Mouse (Mus musculus): Measurements from ENCODE around the gene Arl8a. TPM values are rescaled to one million over a fixed set of nuclear protein-coding genes. Genes with fewer than 3 reads are reported as not detected.
"Not testable (repeated sequence)": the region's sequence is repeated elsewhere in the genome, so short reads cannot be mapped to it uniquely, and the experiment has no call there.

Arl8a gene
- polyA plus RNA-seq (2014; fragmentation: Nextera tagmentation; extraction: Ambion mirVana), result 104 and 111 TPM in 2 replicates

DNA sequence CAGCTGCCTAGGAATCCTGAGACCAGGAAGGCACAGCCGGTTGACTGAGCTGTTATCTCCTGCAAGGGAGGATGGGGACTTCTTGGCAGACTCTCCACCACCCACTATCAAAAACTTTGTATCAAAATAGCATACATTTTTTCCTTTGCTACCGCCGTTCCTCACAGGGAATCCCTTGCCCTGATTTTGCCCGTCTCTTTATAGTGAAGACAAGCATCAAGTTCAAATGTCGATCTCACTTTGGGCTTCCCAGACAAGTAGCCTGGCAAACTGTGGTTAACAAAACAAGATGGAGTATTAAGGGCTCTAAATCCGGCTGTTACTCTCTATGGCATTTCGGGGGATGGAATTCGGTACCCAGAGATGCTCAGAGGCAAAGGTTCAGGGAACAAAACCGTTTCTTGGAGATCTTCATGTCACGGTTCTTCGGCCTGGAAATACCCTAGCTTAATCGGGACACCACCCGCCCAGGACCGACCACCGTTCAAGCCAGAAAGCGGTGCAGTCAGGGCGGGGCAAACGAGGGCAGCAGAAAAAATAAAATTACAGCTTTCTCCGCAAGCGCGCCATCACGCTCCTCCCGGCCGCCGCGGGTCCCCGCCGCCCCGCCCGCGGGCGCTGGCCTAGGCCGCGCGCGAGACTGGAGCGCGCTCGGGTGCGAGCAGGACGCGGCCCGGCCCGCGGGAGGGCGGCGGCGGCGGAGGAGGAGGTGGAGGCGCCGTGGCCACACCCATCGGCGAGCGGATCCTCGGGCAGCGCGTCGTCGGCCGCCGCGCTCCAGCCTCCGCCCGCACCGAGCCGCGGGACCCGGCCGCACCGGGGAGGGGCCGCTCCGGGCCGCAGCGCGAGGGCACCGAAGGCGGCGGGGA is at the start of gene Arl8a:
Gene Arl8a (plus strand): TSS at position 748 of the 869 bp plus-strand sequence.
- WGBS, result under 1% methylated on average over 58 of the region's 78 CpGs
- no peaks in the 10 kb centered on the region for H3K36me3 ChIP-seq (ENCODE audit: control insufficient read depth, insufficient read depth, low read length)
- DNase-seq (ENCODE audit: low spot score), result peak; percentile 90
- peak; percentile 71 for ATAC-seq (ENCODE audit: insufficient read depth, low FRiP score, low TSS enrichment)
- peak within 1 kb of the TSS; percentile 90 for H3K4me3 ChIP-seq (ENCODE audit: low read depth, low read length)
- peak within 1 kb of the TSS; percentile 92 for H3K9ac ChIP-seq (ENCODE audit: low read length)
- H3K27ac ChIP-seq (ENCODE audit: low read depth, low read length), result peak within 1 kb of the TSS; percentile 75
- peak within 1 kb of the TSS; percentile 92 for H3K4me2 ChIP-seq (ENCODE audit: low read depth)
- H3K9me3 ChIP-seq (ENCODE audit: control insufficient read depth, low read length), result no peaks in the 10 kb centered on the region
- H3K4me1 ChIP-seq (ENCODE audit: control insufficient read depth, insufficient read depth, low read length), result peaks cover 8% of the 10 kb centered on the region
- H3K27me3 ChIP-seq (ENCODE audit: control insufficient read depth, insufficient read depth, low read length), result peaks cover 5% of the 10 kb centered on the region; the same call in 1 of the 2 replicates

DNA sequence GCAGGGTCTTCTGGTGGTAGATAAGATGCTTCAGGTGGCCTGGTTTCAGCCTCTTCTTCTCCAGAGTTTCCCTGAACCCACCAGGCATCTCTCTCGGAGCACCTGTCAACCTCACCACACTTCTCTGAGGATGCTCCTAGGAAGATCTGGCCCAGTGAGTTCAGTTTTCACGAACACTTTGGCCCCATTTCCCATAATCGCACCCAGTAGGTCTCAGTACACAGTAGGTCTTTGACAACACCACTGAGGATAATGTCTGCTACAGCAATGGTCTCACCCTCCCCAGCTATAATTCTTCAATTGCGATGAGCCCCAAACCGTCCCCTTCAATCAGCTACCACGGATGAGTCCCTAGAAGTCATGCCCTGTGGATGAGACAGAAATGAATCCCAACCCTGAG is 49.2 kb upstream of the Arl8a start:
- 91% methylated on average over 6 of the region's 6 CpGs for WGBS
- Histone ChIP-seq H3K9ac (ENCODE audit: low read length) (no peak overlapping the region), H3K4me3 (ENCODE audit: low read depth, low read length) (no peak overlapping the region), H3K27me3 (ENCODE audit: control insufficient read depth, insufficient read depth, low read length) (0 out of 2 replicates have a peak, but pooled peaks cover 4% of the 10 kb centered on the region), H3K36me3 (ENCODE audit: control insufficient read depth, insufficient read depth, low read length) (no peaks in the 10 kb centered on the region), H3K4me1 (ENCODE audit: control insufficient read depth, insufficient read depth, low read length) (no peaks in the 10 kb centered on the region), H3K27ac (ENCODE audit: low read depth, low read length) (no peak overlapping the region), H3K4me2 (ENCODE audit: low read depth) (no peak overlapping the region), H3K9me3 (ENCODE audit: control insufficient read depth, low read length) (no peaks in the 10 kb centered on the region)
- DNase-seq (ENCODE audit: low spot score), result no peak
- no peak for ATAC-seq (ENCODE audit: insufficient read depth, low FRiP score, low TSS enrichment)

DNA sequence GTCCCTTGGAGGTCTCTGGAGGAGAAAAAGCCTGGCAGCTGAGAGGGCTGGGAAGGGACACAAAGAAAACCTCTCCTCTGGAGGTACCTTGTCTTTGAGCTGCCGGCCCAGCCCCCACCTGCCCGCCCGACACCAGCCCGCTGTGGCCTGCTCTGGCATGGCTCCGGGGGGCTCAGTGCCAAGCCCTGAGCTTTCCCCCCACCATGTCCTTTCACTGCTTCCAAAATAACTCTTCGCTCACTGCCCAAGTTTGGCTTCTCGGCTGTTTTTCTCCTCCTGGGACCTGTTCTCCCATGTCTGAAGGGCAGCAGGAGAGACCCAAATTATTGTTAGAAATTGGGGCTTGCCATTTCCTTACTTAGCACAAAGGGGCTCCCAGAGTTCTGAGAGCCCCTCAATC is 48.2 kb upstream of the Arl8a start:
- no peak overlapping the region for H3K4me2 ChIP-seq (ENCODE audit: low read depth)
- no peak overlapping the region for H3K27ac ChIP-seq (ENCODE audit: low read depth, low read length)
- peaks cover 8% of the 10 kb centered on the region for H3K27me3 ChIP-seq (ENCODE audit: control insufficient read depth, insufficient read depth, low read length)
- DNase-seq (ENCODE audit: low spot score) (no peak), ATAC-seq (ENCODE audit: insufficient read depth, low FRiP score, low TSS enrichment) (no peak)
- no peaks in the 10 kb centered on the region for H3K36me3 ChIP-seq (ENCODE audit: control insufficient read depth, insufficient read depth, low read length)
- H3K9ac ChIP-seq (ENCODE audit: low read length), result no peak overlapping the region
- no peaks in the 10 kb centered on the region for H3K4me1 ChIP-seq (ENCODE audit: control insufficient read depth, insufficient read depth, low read length)
- 91% methylated on average over 7 of the region's 7 CpGs for WGBS
- no peak overlapping the region for H3K4me3 ChIP-seq (ENCODE audit: low read depth, low read length)
- H3K9me3 ChIP-seq (ENCODE audit: control insufficient read depth, low read length), result no peaks in the 10 kb centered on the region

DNA sequence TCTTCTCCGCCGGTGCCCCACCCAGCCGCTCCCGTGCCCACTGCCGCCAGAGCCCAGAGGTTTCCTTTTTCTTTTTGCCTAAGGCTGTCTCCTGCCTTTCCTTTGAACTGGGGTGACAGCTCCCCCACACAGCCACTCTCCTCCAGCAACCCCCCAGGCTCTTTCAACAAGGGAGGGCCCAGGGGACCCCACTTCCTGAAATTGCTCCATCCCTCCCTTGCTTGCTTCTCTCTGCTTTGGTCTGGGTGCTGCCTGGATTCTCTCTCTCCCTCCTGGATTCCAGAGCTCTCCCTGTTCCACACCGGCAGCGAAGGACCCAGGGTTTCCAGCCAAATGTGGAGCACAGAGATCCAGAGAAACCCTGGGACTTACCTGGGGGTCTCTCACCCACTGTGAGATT is 46.2 kb upstream of the Arl8a start:
- H3K27ac ChIP-seq (ENCODE audit: low read depth, low read length), result no peak overlapping the region
- DNase-seq (ENCODE audit: low spot score) (no peak), ATAC-seq (ENCODE audit: insufficient read depth, low FRiP score, low TSS enrichment) (no peak)
- peaks cover 28% of the 10 kb centered on the region for H3K27me3 ChIP-seq (ENCODE audit: control insufficient read depth, insufficient read depth, low read length)
- no peaks in the 10 kb centered on the region for H3K9me3 ChIP-seq (ENCODE audit: control insufficient read depth, low read length)
- no peak overlapping the region for H3K4me2 ChIP-seq (ENCODE audit: low read depth)
- H3K4me3 ChIP-seq (ENCODE audit: low read depth, low read length), result no peak overlapping the region
- 0 out of 2 replicates have a peak, but pooled peaks cover 2% of the 10 kb centered on the region for H3K4me1 ChIP-seq (ENCODE audit: control insufficient read depth, insufficient read depth, low read length)
- WGBS, result 75% methylated on average over 7 of the region's 7 CpGs
- no peak overlapping the region for H3K9ac ChIP-seq (ENCODE audit: low read length)
- H3K36me3 ChIP-seq (ENCODE audit: control insufficient read depth, insufficient read depth, low read length), result no peaks in the 10 kb centered on the region

DNA sequence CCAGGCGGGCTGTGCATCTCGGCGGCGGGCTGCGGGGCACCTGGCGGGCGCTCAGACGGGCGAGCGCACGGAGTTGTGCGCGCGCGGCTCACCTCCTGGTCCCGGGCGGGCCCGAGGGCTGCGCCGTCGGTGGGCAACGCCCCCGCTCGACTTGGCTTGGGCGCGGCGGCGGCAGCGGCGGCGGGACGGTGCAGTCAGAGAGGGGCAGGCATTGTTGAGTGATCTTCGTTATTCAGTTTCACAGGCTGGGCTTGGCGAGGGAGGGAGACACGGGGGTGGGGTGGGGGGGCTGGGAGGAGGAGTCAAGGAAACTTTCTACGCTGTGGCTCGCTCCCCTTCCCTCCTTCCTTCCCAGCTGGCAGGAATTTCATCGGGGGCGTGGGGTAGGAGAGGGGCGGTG is 41.5 kb upstream of the Arl8a start, which contains the start of gene Lgr6:
Gene Lgr6 (minus strand): TSS at position 153 of the 400 bp plus-strand sequence.
- ATAC-seq (ENCODE audit: insufficient read depth, low FRiP score, low TSS enrichment), result no peak
- peak within 1 kb of the TSS; percentile 34 for H3K4me3 ChIP-seq (ENCODE audit: low read depth, low read length)
- no peak within 1 kb of the TSS for H3K27ac ChIP-seq (ENCODE audit: low read depth, low read length)
- no peaks in the 10 kb centered on the region for H3K9me3 ChIP-seq (ENCODE audit: control insufficient read depth, low read length)
- no peak within 1 kb of the TSS for H3K9ac ChIP-seq (ENCODE audit: low read length)
- no peaks in the 10 kb centered on the region for H3K36me3 ChIP-seq (ENCODE audit: control insufficient read depth, insufficient read depth, low read length)
- DNase-seq (ENCODE audit: low spot score), result no peak
- WGBS, result under 1% methylated on average over 33 of the region's 40 CpGs
- 0 out of 2 replicates have a peak, but pooled peaks cover 2% of the 10 kb centered on the region for H3K4me1 ChIP-seq (ENCODE audit: control insufficient read depth, insufficient read depth, low read length)
- H3K27me3 ChIP-seq (ENCODE audit: control insufficient read depth, insufficient read depth, low read length), result peaks cover 37% of the 10 kb centered on the region
- H3K4me2 ChIP-seq (ENCODE audit: low read depth), result peak within 1 kb of the TSS; percentile 55

DNA sequence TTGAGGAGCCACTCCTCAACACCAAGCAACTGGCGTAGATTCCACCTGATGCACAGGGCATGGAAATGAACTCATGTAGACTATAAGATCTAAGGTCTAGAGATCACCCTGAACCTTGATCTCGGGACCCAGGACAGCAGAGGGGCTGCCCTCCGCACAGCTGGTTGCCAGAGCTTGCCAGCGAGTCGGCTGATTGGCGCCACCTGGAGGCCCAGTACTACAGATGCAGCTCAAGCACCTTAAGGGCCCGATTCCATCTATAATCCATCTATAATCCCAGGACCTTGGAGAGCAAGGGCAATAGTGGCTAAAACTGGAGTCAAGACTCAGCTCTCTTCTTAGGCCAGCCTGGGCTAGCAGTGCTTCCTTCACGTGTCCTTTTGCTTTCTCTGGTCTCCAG is 40.7 kb upstream of the Arl8a start:
- Histone ChIP-seq H3K9me3 (ENCODE audit: control insufficient read depth, low read length) (no peaks in the 10 kb centered on the region), H3K36me3 (ENCODE audit: control insufficient read depth, insufficient read depth, low read length) (no peaks in the 10 kb centered on the region), H3K27ac (ENCODE audit: low read depth, low read length) (no peak overlapping the region), H3K4me1 (ENCODE audit: control insufficient read depth, insufficient read depth, low read length) (0 out of 2 replicates have a peak, but pooled peaks cover 2% of the 10 kb centered on the region), H3K9ac (ENCODE audit: low read length) (no peak overlapping the region), H3K27me3 (ENCODE audit: control insufficient read depth, insufficient read depth, low read length) (peaks cover 34% of the 10 kb centered on the region), H3K4me3 (ENCODE audit: low read depth, low read length) (no peak overlapping the region), H3K4me2 (ENCODE audit: low read depth) (no peak overlapping the region)
- no peak for ATAC-seq (ENCODE audit: insufficient read depth, low FRiP score, low TSS enrichment)
- peak; percentile 78 for DNase-seq (ENCODE audit: low spot score)
- 3% methylated on average over 8 of the region's 8 CpGs for WGBS

DNA sequence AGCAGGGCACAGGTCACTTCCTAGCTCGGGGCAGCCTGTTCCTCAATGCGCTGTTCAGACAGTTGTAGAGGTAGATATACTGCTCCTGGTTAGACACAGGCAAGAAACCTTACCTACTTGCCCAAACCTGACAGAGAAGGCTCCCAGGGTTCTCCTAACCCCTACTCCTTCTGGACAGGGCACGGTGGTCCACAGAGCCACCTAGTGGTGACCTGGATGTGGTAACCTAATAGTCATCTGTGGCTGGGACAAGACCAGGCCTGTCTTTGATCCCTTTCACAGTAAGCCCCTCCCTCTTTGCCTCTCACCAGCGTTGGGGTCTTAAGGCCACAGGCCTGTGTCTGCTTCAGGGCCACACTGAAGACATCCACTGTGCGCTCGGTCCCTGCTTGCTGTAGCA is 38.0 kb upstream of the Arl8a start:
- WGBS, result 35% methylated on average over 6 of the region's 6 CpGs
- H3K9ac ChIP-seq (ENCODE audit: low read length), result no peak overlapping the region
- no peak overlapping the region for H3K4me2 ChIP-seq (ENCODE audit: low read depth)
- H3K27me3 ChIP-seq (ENCODE audit: control insufficient read depth, insufficient read depth, low read length), result peaks cover 27% of the 10 kb centered on the region
- no peak overlapping the region for H3K27ac ChIP-seq (ENCODE audit: low read depth, low read length)
- no peak overlapping the region for H3K4me3 ChIP-seq (ENCODE audit: low read depth, low read length)
- 0 out of 2 replicates have a peak, but pooled peaks cover 2% of the 10 kb centered on the region for H3K4me1 ChIP-seq (ENCODE audit: control insufficient read depth, insufficient read depth, low read length)
- ATAC-seq (ENCODE audit: insufficient read depth, low FRiP score, low TSS enrichment), result no peak
- H3K36me3 ChIP-seq (ENCODE audit: control insufficient read depth, insufficient read depth, low read length), result no peaks in the 10 kb centered on the region
- peak; percentile 43 for DNase-seq (ENCODE audit: low spot score)
- no peaks in the 10 kb centered on the region for H3K9me3 ChIP-seq (ENCODE audit: control insufficient read depth, low read length)

DNA sequence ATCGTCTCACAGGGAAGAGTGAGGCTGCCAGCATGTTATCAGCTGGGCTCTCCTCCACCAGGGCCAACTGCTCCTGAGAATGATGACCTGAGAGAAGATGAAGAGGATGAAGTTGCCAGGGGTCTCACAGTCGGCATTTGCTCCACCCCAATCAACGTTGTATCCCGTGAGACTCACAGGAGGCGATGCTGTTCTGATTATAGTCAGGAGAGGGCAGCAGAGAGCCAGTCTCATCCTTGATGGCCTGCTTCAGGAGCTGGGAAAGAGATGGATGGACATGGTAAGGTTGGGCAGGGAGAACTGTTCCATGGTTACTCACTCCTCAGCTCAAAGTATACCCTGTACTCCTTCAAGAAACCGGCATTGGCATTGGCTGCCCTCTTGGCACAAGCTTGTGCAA is 36.5 kb upstream of the Arl8a start:
- no peak overlapping the region for H3K4me3 ChIP-seq (ENCODE audit: low read depth, low read length)
- 0 out of 2 replicates have a peak, but pooled peaks cover 1% of the 10 kb centered on the region for H3K4me1 ChIP-seq (ENCODE audit: control insufficient read depth, insufficient read depth, low read length)
- H3K27ac ChIP-seq (ENCODE audit: low read depth, low read length), result no peak overlapping the region
- no peak overlapping the region for H3K9ac ChIP-seq (ENCODE audit: low read length)
- H3K36me3 ChIP-seq (ENCODE audit: control insufficient read depth, insufficient read depth, low read length), result no peaks in the 10 kb centered on the region
- H3K4me2 ChIP-seq (ENCODE audit: low read depth), result no peak overlapping the region
- 24% methylated on average over 6 of the region's 6 CpGs for WGBS
- no peaks in the 10 kb centered on the region for H3K9me3 ChIP-seq (ENCODE audit: control insufficient read depth, low read length)
- peaks cover 12% of the 10 kb centered on the region for H3K27me3 ChIP-seq (ENCODE audit: control insufficient read depth, insufficient read depth, low read length)
- DNase-seq (ENCODE audit: low spot score) (peak; percentile 74), ATAC-seq (ENCODE audit: insufficient read depth, low FRiP score, low TSS enrichment) (no peak)

DNA sequence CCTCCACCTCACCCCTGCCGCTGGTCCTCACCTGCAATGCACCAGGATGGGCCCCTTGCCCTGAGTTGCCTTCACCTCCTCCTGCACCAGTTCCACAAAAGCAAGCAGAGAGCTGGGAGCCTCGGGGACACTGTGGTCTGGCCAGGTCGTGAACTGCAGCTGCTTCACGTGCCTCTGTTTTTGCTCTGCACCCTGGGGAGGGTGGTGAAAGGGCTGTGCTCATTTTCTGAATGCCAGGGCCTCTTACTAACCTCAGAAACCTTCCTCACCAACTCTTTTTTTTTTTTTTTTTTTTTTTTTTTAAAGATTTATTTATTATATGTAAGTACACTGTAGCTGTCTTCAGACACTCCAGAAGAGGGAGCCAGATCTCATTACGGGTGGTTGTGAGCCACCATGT is 35.4 kb upstream of the Arl8a start:
- 66% methylated on average over 5 of the region's 5 CpGs for WGBS
- DNase-seq (ENCODE audit: low spot score); H3K27ac ChIP-seq (ENCODE audit: low read depth, low read length); H3K9ac ChIP-seq (ENCODE audit: low read length); H3K9me3 ChIP-seq (ENCODE audit: control insufficient read depth, low read length); ATAC-seq (ENCODE audit: insufficient read depth, low FRiP score, low TSS enrichment); H3K4me3 ChIP-seq (ENCODE audit: low read depth, low read length); H3K36me3 ChIP-seq (ENCODE audit: control insufficient read depth, insufficient read depth, low read length); H3K4me2 ChIP-seq (ENCODE audit: low read depth); H3K4me1 ChIP-seq (ENCODE audit: control insufficient read depth, insufficient read depth, low read length); H3K27me3 ChIP-seq (ENCODE audit: control insufficient read depth, insufficient read depth, low read length): not testable (repeated sequence)

All from neural tube, embryonic 11.5 days (tissue).